ENCODE assay signal across 7 mouse cellular contexts in the genomic region with DNA sequence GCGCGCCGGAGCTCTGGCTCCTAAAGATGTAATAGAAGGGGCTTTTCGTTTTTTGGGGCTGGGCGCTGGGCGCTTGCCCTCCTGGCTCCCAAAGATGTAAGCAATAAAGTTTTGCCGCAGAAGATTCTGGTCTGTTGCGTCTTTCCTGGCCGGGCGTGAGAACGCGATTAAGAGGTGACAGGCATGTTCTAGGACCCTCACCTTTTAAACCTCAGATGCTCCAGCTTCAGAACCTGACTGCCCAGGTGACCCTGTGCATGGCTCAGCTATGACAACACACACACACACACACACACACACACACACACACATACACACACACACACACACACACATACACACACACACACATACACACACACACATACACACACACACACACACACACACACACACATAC.
DNase-seq lines count a peak whose midpoint lies in the region; ATAC-seq and TF ChIP-seq lines count a peak whose summit lies in the region.
"Not testable (repeated sequence)": the region's sequence is repeated elsewhere in the genome, so short reads cannot be mapped to it uniquely, and the experiment has no call there.

No protein-coding gene starts in this region.

- H3K9ac ChIP-seq in forebrain, embryonic 16.5 days (replicated peaks; ENCODE audit: low read depth, low read length), result 0 out of 2 replicates have a peak overlapping the region, but pooled peaks have one; percentile 37
- H3K9ac ChIP-seq in hindbrain, embryonic 11.5 days (ENCODE audit: low read depth, low read length); liver, adult 2 months (ENCODE audit: low read depth, low read length); neural tube, embryonic 14.5 days (replicated peaks; ENCODE audit: low read depth, low read length): not testable (repeated sequence)

- not testable (repeated sequence) for H3K27me3 ChIP-seq in forebrain, embryonic 16.5 days (replicated peaks; ENCODE audit: control insufficient read depth, insufficient read depth, low read length); hindbrain, embryonic 11.5 days (ENCODE audit: control insufficient read depth, insufficient read depth, low read length); kidney, adult 2 months (replicated peaks; ENCODE audit: control insufficient read depth, insufficient read depth, low read length); liver, adult 2 months (ENCODE audit: control insufficient read depth, insufficient read depth, low read length); neural tube, embryonic 14.5 days (ENCODE audit: control insufficient read depth, insufficient read depth, low read length)

- peak overlapping the region; percentile 41 for H3K4me2 ChIP-seq in forebrain, embryonic 16.5 days (ENCODE audit: low read length)
- H3K4me2 ChIP-seq in hindbrain, embryonic 11.5 days (replicated peaks; ENCODE audit: low read depth, low read length), result not testable (repeated sequence)
- peak overlapping the region; percentile 16; the same call in 1 of the 2 replicates for H3K4me2 ChIP-seq in neural tube, embryonic 14.5 days (ENCODE audit: low read depth, low read length)

- ATAC-seq in forebrain, embryonic 16.5 days; hindbrain, embryonic 11.5 days (ENCODE audit: low FRiP score); neural tube, embryonic 14.5 days (ENCODE audit: low read depth): not testable (repeated sequence)

- not testable (repeated sequence) for H3K9me3 ChIP-seq in forebrain, embryonic 16.5 days (ENCODE audit: control insufficient read depth, low read length); hindbrain, embryonic 11.5 days (ENCODE audit: control insufficient read depth, low read length); neural tube, embryonic 14.5 days (ENCODE audit: control insufficient read depth, low read length)

- not testable (repeated sequence) for DNase-seq in hindbrain, embryonic 11.5 days (ENCODE audit: low spot score); kidney, adult 2 months; liver, adult 2 months (ENCODE audit: extremely low read depth, low read depth, low spot score)

- H3K36me3 ChIP-seq in forebrain, embryonic 16.5 days (ENCODE audit: control insufficient read depth, insufficient read depth); hindbrain, embryonic 11.5 days (ENCODE audit: control insufficient read depth, insufficient read depth, low read length); kidney, adult 2 months (ENCODE audit: control insufficient read depth, insufficient read depth, low read length); liver, adult 2 months (ENCODE audit: control insufficient read depth, insufficient read depth, low read length); macrophage (ENCODE audit: inconsistent target); neural tube, embryonic 14.5 days (ENCODE audit: control insufficient read depth, insufficient read depth, low read length): not testable (repeated sequence)

- TF ChIP-seq POLR2A in cortical plate, adult 2 months (IDR thresholded peaks at IDR 0.05; ENCODE audit: extremely low read depth, insufficient read depth, low read length); kidney, adult 2 months (IDR thresholded peaks at IDR 0.05; ENCODE audit: low read depth, low read length); liver, adult 2 months (IDR thresholded peaks at IDR 0.05; ENCODE audit: extremely low read depth, insufficient read depth, low read length): not testable (repeated sequence)

- H3K4me3 ChIP-seq in cortical plate, adult 2 months (ENCODE audit: insufficient read depth, low read length), result peak overlapping the region; percentile 51
- H3K4me3 ChIP-seq in forebrain, embryonic 16.5 days (replicated peaks; ENCODE audit: low read length), result peak overlapping the region; percentile 30
- H3K4me3 ChIP-seq in hindbrain, embryonic 11.5 days (ENCODE audit: low read depth, low read length), result peak overlapping the region; percentile 17; the same call in 1 of the 2 replicates
- peak overlapping the region; percentile 32 for H3K4me3 ChIP-seq in kidney, adult 2 months (ENCODE audit: insufficient read depth, low read depth, low read length)
- peak overlapping the region; percentile 26 for H3K4me3 ChIP-seq in liver, adult 2 months (ENCODE audit: insufficient read depth, low read depth, low read length)
- peak overlapping the region; percentile 71; the same call in 1 of the 2 replicates for H3K4me3 ChIP-seq in macrophage (ENCODE audit: inconsistent target)
- H3K4me3 ChIP-seq in neural tube, embryonic 14.5 days (ENCODE audit: low read depth, low read length), result not testable (repeated sequence)

- H3K27ac ChIP-seq in cortical plate, adult 2 months (ENCODE audit: insufficient read depth, low read length); forebrain, embryonic 16.5 days (ENCODE audit: low read length); hindbrain, embryonic 11.5 days (ENCODE audit: low read depth, low read length); liver, adult 2 months (replicated peaks; ENCODE audit: insufficient read depth, low read depth, low read length); macrophage; neural tube, embryonic 14.5 days (ENCODE audit: low read depth, low read length): not testable (repeated sequence)
- peak overlapping the region; percentile 21; the same call in 1 of the 2 replicates for H3K27ac ChIP-seq in kidney, adult 2 months (ENCODE audit: insufficient read depth, low read depth, low read length)

- WGBS in forebrain, embryonic 16.5 days, result 29% methylated on average over 12 of the region's 12 CpGs
- 30% methylated on average over 12 of the region's 12 CpGs for WGBS in hindbrain, embryonic 11.5 days
- 50% methylated on average over 12 of the region's 12 CpGs for WGBS in kidney, adult 2 months
- WGBS in liver, adult 2 months, result 30% methylated on average over 12 of the region's 12 CpGs
- WGBS in macrophage (ENCODE audit: missing documents), result 3% methylated on average over 5 of the region's 12 CpGs
- 15% methylated on average over 9 of the region's 12 CpGs for WGBS in neural tube, embryonic 14.5 days

- TF ChIP-seq CTCF in cortical plate, adult 2 months (IDR thresholded peaks at IDR 0.05; ENCODE audit: extremely low read depth, insufficient read depth, low read length); kidney, adult 2 months (conservative IDR thresholded peaks at IDR 0.05; ENCODE audit: insufficient read depth, insufficient read length, low read depth, low read length); liver, adult 2 months (IDR thresholded peaks at IDR 0.05; ENCODE audit: low read depth, low read length): not testable (repeated sequence)

- H3K79me2 ChIP-seq in liver, adult 2 months (ENCODE audit: control insufficient read depth, insufficient read depth, low read length); macrophage (ENCODE audit: inconsistent target): not testable (repeated sequence)

- H3K4me1 ChIP-seq in cortical plate, adult 2 months (ENCODE audit: control insufficient read depth, insufficient read depth, low read length); hindbrain, embryonic 11.5 days (replicated peaks; ENCODE audit: control insufficient read depth, insufficient read depth, low read length); kidney, adult 2 months (ENCODE audit: control insufficient read depth, insufficient read depth, low read length); liver, adult 2 months (ENCODE audit: control insufficient read depth, insufficient read depth, low read length); neural tube, embryonic 14.5 days (ENCODE audit: control insufficient read depth, insufficient read depth, low read length): not testable (repeated sequence)
- peaks cover 40% of the 10 kb centered on the region for H3K4me1 ChIP-seq in forebrain, embryonic 16.5 days (replicated peaks; ENCODE audit: control insufficient read depth, insufficient read depth, low read length)
